Mouse (Mus musculus) forebrain, embryonic 12.5 days (tissue): ENCODE results near the gene Klrc1. TPM values are rescaled to one million over a fixed set of nuclear protein-coding genes. Genes with fewer than 3 reads are reported as not detected.
"Not testable (repeated sequence)": the region's sequence is repeated elsewhere in the genome, so short reads cannot be mapped to it uniquely, and the experiment has no call there.

Experiments
- ATAC-seq: fragments of 200-750 bp; cut with Nextera tagmentation; 2 replicates; pipeline ENCODE4 v1.8.0; 2017; ENCODE audit warnings: moderate TSS enrichment; ENCODE audit not compliant: low FRiP score
- H3K27ac ChIP-seq: fragments of 300-500 bp; sonication (generic); 2 replicates; pipeline ENCODE4 v1.5.1; 2016; ENCODE audit warnings: mild to moderate bottlenecking
- H3K27me3 ChIP-seq: fragments of 300-500 bp; sonication (generic); 2 replicates; pipeline ENCODE4 v1.6.1; 2016; ENCODE audit warnings: mild to moderate bottlenecking
- H3K36me3 ChIP-seq: fragments of 300-500 bp; sonication (generic); replicated peaks from 2 replicates; pipeline ENCODE4 v1.6.1; 2016; ENCODE audit warnings: mild to moderate bottlenecking
- H3K4me1 ChIP-seq: fragments of 300-500 bp; sonication (generic); 2 replicates; pipeline ENCODE4 v1.6.1; 2016
- H3K4me2 ChIP-seq: fragments of 300-500 bp; sonication (generic); 2 replicates; pipeline ENCODE4 v1.6.1; 2016; ENCODE audit warnings: mild to moderate bottlenecking, moderate library complexity
- H3K4me3 ChIP-seq: fragments of 300-500 bp; sonication (generic); replicated peaks from 2 replicates; pipeline ENCODE4 v1.5.1; 2016; ENCODE audit warnings: mild to moderate bottlenecking
- H3K9ac ChIP-seq: fragments of 300-500 bp; sonication (generic); 2 replicates; pipeline ENCODE4 v1.6.1; 2016; ENCODE audit warnings: mild to moderate bottlenecking
- H3K9me3 ChIP-seq: fragments of 300-500 bp; sonication (generic); 2 replicates; pipeline ENCODE4 v1.6.1; 2016
- WGBS: fragments of 180-500 bp; shearing (Covaris S2); methylation state at CpG from one replicate; pipeline ENCODE4 v1.1.7; 2016; 5-methylcytosine and 5-hydroxymethylcytosine counted together
- polyA plus RNA-seq: library from polyadenylated mRNA; unstranded; fragments of >200 nt; fragmentation: Nextera tagmentation; extraction: Ambion mirVana; gene quantifications from 2 replicates; pipeline ENCODE4 v1.2.1, GENCODE M21; 2016

Klrc1 gene
- polyA plus RNA-seq, result not detected in 2 replicates

GRCm38 (mm10) chr6:129678873-129679272 is at the start of gene Klrc1:
Gene Klrc1 (minus strand): TSS chr6:129678973.
- no peaks in the 10 kb centered on the region for H3K9me3 ChIP-seq
- 86% methylated on average over 3 of the region's 3 CpGs for WGBS
- H3K4me2 ChIP-seq, result no peak within 1 kb of the TSS
- H3K9ac ChIP-seq, result no peak within 1 kb of the TSS
- no peaks in the 10 kb centered on the region for H3K4me1 ChIP-seq
- H3K36me3 ChIP-seq, result no peaks in the 10 kb centered on the region
- no peak within 1 kb of the TSS for H3K27ac ChIP-seq
- H3K4me3 ChIP-seq, result no peak within 1 kb of the TSS
- no peaks in the 10 kb centered on the region for H3K27me3 ChIP-seq
- ATAC-seq, result no peak

- Histone ChIP-seq H3K9me3 (no peaks in the 10 kb centered on the region), H3K4me3 (no peak overlapping the region), H3K4me1 (no peaks in the 10 kb centered on the region), H3K27me3 (no peaks in the 10 kb centered on the region), H3K36me3 (no peaks in the 10 kb centered on the region), H3K9ac (no peak overlapping the region), H3K27ac (no peak overlapping the region), H3K4me2 (no peak overlapping the region)
- 87% methylated on average over 1 of the region's 1 CpGs for WGBS
- no peak for ATAC-seq
Measured at GRCm38 (mm10) chr6:129727237-129727636, 48.5 kb upstream of the Klrc1 start.

- no peaks in the 10 kb centered on the region for H3K9me3 ChIP-seq
- 77% methylated on average over 1 of the region's 1 CpGs for WGBS
- no peak overlapping the region for H3K4me2 ChIP-seq
- H3K27me3 ChIP-seq, result no peaks in the 10 kb centered on the region
- H3K4me3 ChIP-seq, result no peak overlapping the region
- no peak overlapping the region for H3K9ac ChIP-seq
- H3K4me1 ChIP-seq, result no peaks in the 10 kb centered on the region
- no peaks in the 10 kb centered on the region for H3K36me3 ChIP-seq
- ATAC-seq, result no peak
- H3K27ac ChIP-seq, result no peak overlapping the region
Measured at GRCm38 (mm10) chr6:129721390-129721789, 42.6 kb upstream of the Klrc1 start.

- no peak for ATAC-seq
- Histone ChIP-seq H3K9ac (no peak overlapping the region), H3K36me3 (no peaks in the 10 kb centered on the region)
Measured at GRCm38 (mm10) chr6:129720487-129720886, 41.7 kb upstream of the Klrc1 start.

GRCm38 (mm10) chr6:129717032-129717431 is 38.3 kb upstream of the Klrc1 start, which contains the start of gene Klri1:
Gene Klri1 (minus strand): TSS chr6:129717132.
- Histone ChIP-seq H3K27me3 (no peaks in the 10 kb centered on the region), H3K4me3 (no peak within 1 kb of the TSS), H3K27ac (no peak within 1 kb of the TSS), H3K9me3 (no peaks in the 10 kb centered on the region), H3K36me3 (no peaks in the 10 kb centered on the region), H3K4me2 (no peak within 1 kb of the TSS), H3K9ac (no peak within 1 kb of the TSS), H3K4me1 (no peaks in the 10 kb centered on the region)
- whole genome bisulfite sequencing, result 95% methylated on average over 4 of the region's 4 CpGs
- ATAC-seq, result no peak

More at GRCm38 (mm10) chr6:129720487-129720886, 41.7 kb upstream of the Klrc1 start:
- no peaks in the 10 kb centered on the region for H3K4me1 ChIP-seq
- no peak overlapping the region for H3K4me3 ChIP-seq
- no peak overlapping the region for H3K27ac ChIP-seq
- H3K27me3 ChIP-seq, result no peaks in the 10 kb centered on the region
- WGBS, result 25% methylated on average over 3 of the region's 3 CpGs
- no peak overlapping the region for H3K4me2 ChIP-seq
- H3K9me3 ChIP-seq, result no peaks in the 10 kb centered on the region

GRCm38 (mm10) chr6:129713566-129713965 is 34.8 kb upstream of the Klrc1 start:
- no peaks in the 10 kb centered on the region for H3K36me3 ChIP-seq
- H3K9me3 ChIP-seq, result no peaks in the 10 kb centered on the region
- WGBS, result 50% methylated on average over 1 of the region's 1 CpGs

GRCm38 (mm10) chr6:129691436-129691835 is 12.7 kb upstream of the Klrc1 start:
- 79% methylated on average over 10 of the region's 10 CpGs for WGBS
- H3K36me3 ChIP-seq, H3K4me2 ChIP-seq, ATAC-seq, H3K9ac ChIP-seq, H3K27ac ChIP-seq, H3K4me1 ChIP-seq, H3K27me3 ChIP-seq, H3K9me3 ChIP-seq, H3K4me3 ChIP-seq: not testable (repeated sequence)

More at GRCm38 (mm10) chr6:129713566-129713965, 34.8 kb upstream of the Klrc1 start:
- H3K4me3 ChIP-seq, result no peak overlapping the region
- H3K27ac ChIP-seq, result no peak overlapping the region
- H3K4me1 ChIP-seq, result no peaks in the 10 kb centered on the region
- H3K4me2 ChIP-seq, result no peak overlapping the region
- H3K9ac ChIP-seq, result no peak overlapping the region
- ATAC-seq, result no peak
- no peaks in the 10 kb centered on the region for H3K27me3 ChIP-seq

- no peak for ATAC-seq
Measured at GRCm38 (mm10) chr6:129680379-129680778, 1.6 kb upstream of the Klrc1 start.

GRCm38 (mm10) chr6:129661301-129661700 is 17.5 kb downstream of the Klrc1 start:
- no CpG with 5 or more reads among the region's 3 CpGs for WGBS
- H3K27ac ChIP-seq, H3K9me3 ChIP-seq, H3K4me2 ChIP-seq, ATAC-seq, H3K4me3 ChIP-seq, H3K9ac ChIP-seq, H3K4me1 ChIP-seq, H3K27me3 ChIP-seq, H3K36me3 ChIP-seq: not testable (repeated sequence)

More at GRCm38 (mm10) chr6:129680379-129680778, 1.6 kb upstream of the Klrc1 start:
- Histone ChIP-seq H3K27ac (no peak overlapping the region), H3K9ac (no peak overlapping the region), H3K4me2 (no peak overlapping the region), H3K9me3 (no peaks in the 10 kb centered on the region), H3K36me3 (no peaks in the 10 kb centered on the region), H3K4me1 (no peaks in the 10 kb centered on the region), H3K27me3 (no peaks in the 10 kb centered on the region), H3K4me3 (no peak overlapping the region)
- WGBS, result 67% methylated on average over 1 of the region's 1 CpGs

- not testable (repeated sequence) for H3K4me1 ChIP-seq, H3K9me3 ChIP-seq, ATAC-seq, H3K27me3 ChIP-seq, H3K4me2 ChIP-seq, H3K27ac ChIP-seq, H3K9ac ChIP-seq, H3K36me3 ChIP-seq, H3K4me3 ChIP-seq
- 80% methylated on average over 4 of the region's 4 CpGs for WGBS
Measured at GRCm38 (mm10) chr6:129660589-129660988, 18.2 kb downstream of the Klrc1 start, which contains the start of gene Klrc2. Gene Klrc2 (minus strand): TSS chr6:129660689.

- H3K4me2 ChIP-seq, H3K4me3 ChIP-seq, H3K9me3 ChIP-seq, H3K27me3 ChIP-seq, H3K9ac ChIP-seq, H3K36me3 ChIP-seq, H3K4me1 ChIP-seq, ATAC-seq, H3K27ac ChIP-seq: not testable (repeated sequence)
- 69% methylated on average over 2 of the region's 3 CpGs for WGBS
Measured at GRCm38 (mm10) chr6:129644054-129644453, 34.7 kb downstream of the Klrc1 start.

GRCm38 (mm10) chr6:129643237-129643636 is 35.5 kb downstream of the Klrc1 start, which contains the start of gene Klrc3:
Gene Klrc3 (minus strand): TSS chr6:129643337.
- ATAC-seq, H3K9ac ChIP-seq, H3K27me3 ChIP-seq, H3K4me1 ChIP-seq, H3K36me3 ChIP-seq, H3K4me2 ChIP-seq, H3K4me3 ChIP-seq, H3K27ac ChIP-seq, H3K9me3 ChIP-seq: not testable (repeated sequence)
- WGBS, result 83% methylated on average over 3 of the region's 3 CpGs

- not testable (repeated sequence) for H3K9ac ChIP-seq, H3K9me3 ChIP-seq, H3K27me3 ChIP-seq, H3K4me1 ChIP-seq, H3K4me2 ChIP-seq, H3K4me3 ChIP-seq, H3K36me3 ChIP-seq, H3K27ac ChIP-seq, ATAC-seq
- WGBS, result 84% methylated on average over 2 of the region's 2 CpGs
Measured at GRCm38 (mm10) chr6:129631046-129631445, 47.7 kb downstream of the Klrc1 start.
